Mouse (Mus musculus): ENCODE measurements around the gene Bpifb1. TPM values are rescaled to one million over a fixed set of nuclear protein-coding genes. Genes with fewer than 3 reads are reported as not detected.
"Not testable (repeated sequence)": the region's sequence is repeated elsewhere in the genome, so short reads cannot be mapped to it uniquely, and the experiment has no call there.

Bpifb1 gene
- polyA plus RNA-seq, 1 experiment = not detected

DNA sequence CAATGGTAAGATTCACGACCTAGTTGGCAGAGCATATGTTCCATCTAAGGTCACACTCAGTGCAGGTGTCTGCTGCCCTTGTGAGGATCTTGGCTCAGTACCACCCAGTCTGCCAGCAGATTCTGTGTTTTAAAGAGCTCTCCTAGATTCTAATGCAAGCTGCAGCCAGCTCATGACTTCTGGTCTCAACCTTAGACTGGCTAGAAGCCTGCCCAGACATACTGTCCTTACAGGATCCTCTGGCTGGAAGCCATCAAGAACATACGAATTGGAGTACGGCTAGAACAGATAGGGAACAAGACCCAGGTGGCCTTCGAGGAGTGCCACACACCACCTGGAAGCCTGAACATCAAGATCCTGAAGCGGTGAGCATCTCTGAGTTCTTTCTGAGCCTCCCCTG, 37.2 kb downstream of the Bpifb1 start:
- no peaks in the 10 kb centered on the region for H3K79me2 ChIP-seq (ENCODE audit: control insufficient read depth, insufficient read depth)
- no peak overlapping the region for H3K4me3 ChIP-seq (ENCODE audit: insufficient read depth, poor library complexity, severe bottlenecking)
- H3K27me3 ChIP-seq (ENCODE audit: control insufficient read depth, insufficient read depth, insufficient read length) = peaks cover 21% of the 10 kb centered on the region
- H3K36me3 ChIP-seq (ENCODE audit: control insufficient read depth, insufficient read depth) = no peaks in the 10 kb centered on the region
- H3K79me3 ChIP-seq (ENCODE audit: low read depth) = no peaks in the 10 kb centered on the region
- H3ac ChIP-seq (ENCODE audit: control insufficient read depth, insufficient read length, low read depth) = no peak overlapping the region
- no peak for TF ChIP-seq MYOG (IDR thresholded peaks at IDR 0.05; ENCODE audit: control insufficient read depth, extremely low read depth, insufficient read length)
- no peak for TF ChIP-seq FOSL1 (IDR thresholded peaks at IDR 0.05; ENCODE audit: insufficient read depth, low read length, poor library complexity, severe bottlenecking)
- TF ChIP-seq MYOD1 (IDR thresholded peaks at IDR 0.05; ENCODE audit: control insufficient read depth, insufficient read length, low read depth) = no peak
- TF ChIP-seq CTCF (IDR thresholded peaks at IDR 0.05; ENCODE audit: control insufficient read depth, insufficient read depth, insufficient read length) = no peak
- TF ChIP-seq USF1 (IDR thresholded peaks at IDR 0.05; ENCODE audit: low read depth) = no peak
- TF ChIP-seq MAX (IDR thresholded peaks at IDR 0.05) = no peak
- TF ChIP-seq CEBPB (IDR thresholded peaks at IDR 0.05; ENCODE audit: low read depth) = no peak

DNA sequence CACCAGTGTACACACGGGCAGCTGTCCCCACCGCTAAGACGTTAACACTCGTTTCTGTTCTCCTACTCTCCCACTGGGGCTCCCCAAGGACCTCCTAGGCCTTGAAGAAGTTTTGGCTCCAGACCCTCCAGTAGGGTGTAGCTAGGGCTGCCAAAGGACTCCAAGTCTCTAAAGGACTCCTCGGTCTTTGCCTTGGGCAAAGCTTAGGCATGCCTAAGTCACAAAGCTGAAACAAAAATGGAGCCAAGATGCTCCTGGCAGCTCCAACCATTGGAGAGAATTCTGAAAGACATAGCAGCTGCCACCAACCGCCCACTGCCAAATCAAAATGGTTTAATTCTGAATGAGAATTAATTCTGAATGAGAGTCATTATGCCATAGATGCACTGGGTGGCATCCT, 42.8 kb downstream of the Bpifb1 start:
- H3K36me3 ChIP-seq (ENCODE audit: control insufficient read depth, insufficient read depth) = no peaks in the 10 kb centered on the region
- no peaks in the 10 kb centered on the region for H3K79me3 ChIP-seq (ENCODE audit: low read depth)
- H3K79me2 ChIP-seq (ENCODE audit: control insufficient read depth, insufficient read depth) = no peaks in the 10 kb centered on the region
- H3K27me3 ChIP-seq (ENCODE audit: control insufficient read depth, insufficient read depth, insufficient read length) = peaks cover 16% of the 10 kb centered on the region
- H3ac ChIP-seq (ENCODE audit: control insufficient read depth, insufficient read length, low read depth) = no peak overlapping the region
- TF ChIP-seq CTCF (IDR thresholded peaks at IDR 0.05; ENCODE audit: control insufficient read depth, insufficient read depth, insufficient read length) = no peak
- no peak for TF ChIP-seq USF1 (IDR thresholded peaks at IDR 0.05; ENCODE audit: low read depth)
- TF ChIP-seq MYOG (IDR thresholded peaks at IDR 0.05; ENCODE audit: control insufficient read depth, extremely low read depth, insufficient read length) = no peak
- no peak for TF ChIP-seq CEBPB (IDR thresholded peaks at IDR 0.05; ENCODE audit: low read depth)
- no peak for TF ChIP-seq MYOD1 (IDR thresholded peaks at IDR 0.05; ENCODE audit: control insufficient read depth, insufficient read length, low read depth)
- no peak for TF ChIP-seq FOSL1 (IDR thresholded peaks at IDR 0.05; ENCODE audit: insufficient read depth, low read length, poor library complexity, severe bottlenecking)
- no peak for TF ChIP-seq MAX (IDR thresholded peaks at IDR 0.05)
- H3K4me3 ChIP-seq (ENCODE audit: insufficient read depth, poor library complexity, severe bottlenecking) = no peak overlapping the region

DNA sequence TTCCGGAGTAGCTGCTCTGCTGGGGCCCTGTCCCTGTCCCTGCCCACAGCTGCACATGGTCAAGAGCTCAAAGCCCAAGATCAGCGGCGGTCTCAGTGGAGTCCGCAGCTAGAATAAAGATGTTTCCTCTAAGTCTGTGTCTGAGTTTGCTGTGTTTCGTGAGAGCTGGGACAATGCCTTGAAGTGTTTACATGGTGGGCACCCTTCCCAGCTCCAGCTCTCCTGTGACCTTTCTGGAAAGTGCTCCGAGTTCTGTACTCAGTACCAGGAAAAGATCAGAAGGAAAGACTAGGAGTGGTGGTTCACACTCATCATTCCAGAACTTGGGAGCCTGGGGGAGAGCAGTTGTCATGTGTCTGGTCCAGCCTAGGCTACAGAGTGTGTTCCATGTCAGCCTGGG, 50.2 kb downstream of the Bpifb1 start:
- H3K27me3 ChIP-seq (ENCODE audit: control insufficient read depth, insufficient read depth, insufficient read length) = peaks cover 11% of the 10 kb centered on the region
- TF ChIP-seq MYOD1 (IDR thresholded peaks at IDR 0.05; ENCODE audit: control insufficient read depth, insufficient read length, low read depth) (no peak), MAX (IDR thresholded peaks at IDR 0.05) (no peak), FOSL1 (IDR thresholded peaks at IDR 0.05; ENCODE audit: insufficient read depth, low read length, poor library complexity, severe bottlenecking) (no peak), USF1 (IDR thresholded peaks at IDR 0.05; ENCODE audit: low read depth) (no peak), CTCF (IDR thresholded peaks at IDR 0.05; ENCODE audit: control insufficient read depth, insufficient read depth, insufficient read length) (no peak), CEBPB (IDR thresholded peaks at IDR 0.05; ENCODE audit: low read depth) (no peak), MYOG (IDR thresholded peaks at IDR 0.05; ENCODE audit: control insufficient read depth, extremely low read depth, insufficient read length) (no peak)
- H3K4me3 ChIP-seq (ENCODE audit: insufficient read depth, poor library complexity, severe bottlenecking) = no peak overlapping the region
- no peaks in the 10 kb centered on the region for H3K36me3 ChIP-seq (ENCODE audit: control insufficient read depth, insufficient read depth)
- no peaks in the 10 kb centered on the region for H3K79me2 ChIP-seq (ENCODE audit: control insufficient read depth, insufficient read depth)
- H3K79me3 ChIP-seq (ENCODE audit: low read depth) = no peaks in the 10 kb centered on the region
- H3ac ChIP-seq (ENCODE audit: control insufficient read depth, insufficient read length, low read depth) = no peak overlapping the region

GRCm38 (mm10) chr2:154242726-154243125, 52.1 kb downstream of the Bpifb1 start:
- H3ac ChIP-seq (ENCODE audit: control insufficient read depth, insufficient read length, low read depth); H3K36me3 ChIP-seq (ENCODE audit: control insufficient read depth, insufficient read depth); H3K4me3 ChIP-seq (ENCODE audit: insufficient read depth, poor library complexity, severe bottlenecking); H3K79me3 ChIP-seq (ENCODE audit: low read depth); H3K27me3 ChIP-seq (ENCODE audit: control insufficient read depth, insufficient read depth, insufficient read length); H3K79me2 ChIP-seq (ENCODE audit: control insufficient read depth, insufficient read depth): not testable (repeated sequence)

DNA sequence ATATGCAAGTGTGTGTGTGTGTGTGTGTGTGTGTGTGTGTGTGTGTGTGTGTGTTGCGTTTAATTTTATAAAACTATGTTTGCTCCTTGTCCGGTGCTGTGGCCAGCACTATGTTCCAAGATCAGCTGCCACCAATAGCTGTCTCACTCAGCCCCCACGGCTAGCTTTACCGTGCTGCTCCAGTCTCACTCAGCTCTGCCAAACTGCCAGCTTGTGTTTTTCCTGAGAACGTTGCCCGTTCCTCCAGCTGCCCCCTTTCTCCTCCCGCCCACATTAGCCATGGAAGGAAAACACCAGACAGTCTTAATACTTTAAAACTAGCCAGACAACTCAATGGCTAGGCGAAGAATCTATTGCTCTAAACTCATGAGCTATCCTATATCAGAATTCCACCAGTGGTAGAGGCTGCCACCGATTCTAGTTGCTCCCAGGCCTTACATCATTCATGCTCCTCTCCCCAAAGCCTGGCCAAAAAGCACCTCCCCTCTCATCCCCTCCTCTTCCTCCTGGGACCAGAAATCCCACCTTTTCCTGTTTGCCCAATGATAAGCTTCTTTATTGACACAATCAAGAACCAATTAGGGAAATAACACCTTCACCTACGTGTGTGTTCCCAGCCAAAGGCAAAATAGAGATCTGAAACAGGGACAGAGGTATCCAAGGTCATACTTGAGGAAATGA, 52.9 kb downstream of the Bpifb1 start:
- Histone ChIP-seq H3K79me2 (ENCODE audit: control insufficient read depth, insufficient read depth) (no peaks in the 10 kb centered on the region), H3K4me3 (ENCODE audit: insufficient read depth, poor library complexity, severe bottlenecking) (no peak overlapping the region), H3ac (ENCODE audit: control insufficient read depth, insufficient read length, low read depth) (no peak overlapping the region), H3K79me3 (ENCODE audit: low read depth) (no peaks in the 10 kb centered on the region), H3K27me3 (ENCODE audit: control insufficient read depth, insufficient read depth, insufficient read length) (no peaks in the 10 kb centered on the region), H3K36me3 (ENCODE audit: control insufficient read depth, insufficient read depth) (no peaks in the 10 kb centered on the region)
- TF ChIP-seq USF1 (IDR thresholded peaks at IDR 0.05; ENCODE audit: low read depth) (no peak), CEBPB (IDR thresholded peaks at IDR 0.05; ENCODE audit: low read depth) (no peak), MYOG (IDR thresholded peaks at IDR 0.05; ENCODE audit: control insufficient read depth, extremely low read depth, insufficient read length) (no peak), FOSL1 (IDR thresholded peaks at IDR 0.05; ENCODE audit: insufficient read depth, low read length, poor library complexity, severe bottlenecking) (no peak), MYOD1 (IDR thresholded peaks at IDR 0.05; ENCODE audit: control insufficient read depth, insufficient read length, low read depth) (no peak), CTCF (IDR thresholded peaks at IDR 0.05; ENCODE audit: control insufficient read depth, insufficient read depth, insufficient read length) (no peak), MAX (IDR thresholded peaks at IDR 0.05) (no peak)

DNA sequence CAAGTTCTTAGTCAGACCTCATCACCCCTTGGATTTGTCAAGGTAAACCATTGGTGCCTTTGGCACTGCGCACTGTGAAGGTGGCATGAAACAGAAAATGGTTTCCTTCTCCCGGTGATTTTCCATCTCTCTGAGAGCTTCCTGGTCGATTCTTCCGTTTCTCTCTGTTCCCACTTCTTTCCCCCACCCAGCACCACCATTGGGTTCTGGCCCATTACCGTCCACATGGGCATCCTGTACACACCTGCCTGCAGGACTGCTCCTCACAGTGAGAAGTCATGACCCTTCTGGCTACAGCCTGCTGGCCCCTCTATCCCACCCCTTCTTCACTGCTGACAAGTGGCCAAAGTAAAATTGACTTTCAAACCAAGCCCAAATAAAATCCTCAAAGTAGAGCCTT, 54.7 kb downstream of the Bpifb1 start:
- Histone ChIP-seq H3K79me2 (ENCODE audit: control insufficient read depth, insufficient read depth) (no peaks in the 10 kb centered on the region), H3K36me3 (ENCODE audit: control insufficient read depth, insufficient read depth) (no peaks in the 10 kb centered on the region)
- TF ChIP-seq MYOD1 (IDR thresholded peaks at IDR 0.05; ENCODE audit: control insufficient read depth, insufficient read length, low read depth) = no peak
- no peak for TF ChIP-seq MYOG (IDR thresholded peaks at IDR 0.05; ENCODE audit: control insufficient read depth, extremely low read depth, insufficient read length)
- no peak for TF ChIP-seq FOSL1 (IDR thresholded peaks at IDR 0.05; ENCODE audit: insufficient read depth, low read length, poor library complexity, severe bottlenecking)
- no peak for TF ChIP-seq CTCF (IDR thresholded peaks at IDR 0.05; ENCODE audit: control insufficient read depth, insufficient read depth, insufficient read length)
- no peak for TF ChIP-seq USF1 (IDR thresholded peaks at IDR 0.05; ENCODE audit: low read depth)
- no peak for TF ChIP-seq MAX (IDR thresholded peaks at IDR 0.05)
- no peak for TF ChIP-seq CEBPB (IDR thresholded peaks at IDR 0.05; ENCODE audit: low read depth)

GRCm38 (mm10) chr2:154255254-154255653, 64.6 kb downstream of the Bpifb1 start:
- not testable (repeated sequence) for H3ac ChIP-seq (ENCODE audit: control insufficient read depth, insufficient read length, low read depth); H3K36me3 ChIP-seq (ENCODE audit: control insufficient read depth, insufficient read depth); H3K79me3 ChIP-seq (ENCODE audit: low read depth); H3K79me2 ChIP-seq (ENCODE audit: control insufficient read depth, insufficient read depth); H3K27me3 ChIP-seq (ENCODE audit: control insufficient read depth, insufficient read depth, insufficient read length); H3K4me3 ChIP-seq (ENCODE audit: insufficient read depth, poor library complexity, severe bottlenecking)

More for the DNA sequence above, 54.7 kb downstream of the Bpifb1 start:
- Histone ChIP-seq H3K79me3 (ENCODE audit: low read depth) (no peaks in the 10 kb centered on the region), H3K27me3 (ENCODE audit: control insufficient read depth, insufficient read depth, insufficient read length) (no peaks in the 10 kb centered on the region), H3ac (ENCODE audit: control insufficient read depth, insufficient read length, low read depth) (no peak overlapping the region), H3K4me3 (ENCODE audit: insufficient read depth, poor library complexity, severe bottlenecking) (no peak overlapping the region)

All from C2C12 (cell line).